Mouse (Mus musculus) common myeloid progenitor, adult 5-6 weeks (primary cell): ENCODE results near the gene Sdc1. TPM values are rescaled to one million over a fixed set of nuclear protein-coding genes. Genes with fewer than 3 reads are reported as not detected.
A peak's percentile ranks its signal among the peaks of the same experiment; 100 is the strongest.

Experiments used
- ATAC-seq: replicated peaks from 2 replicates; pipeline ENCODE4 v1.8.0; 2016; ENCODE audit warnings: low read depth, mild to moderate bottlenecking, moderate TSS enrichment, inconsistent platforms; ENCODE audit not compliant: poor library complexity, severe bottlenecking
- total RNA-seq: library from RNA; stranded (forward); fragments of 200-1000, 187-1606 nt; gene quantifications from 2 replicates; pipeline ENCODE4 v1.2.3, GENCODE M21; 2017

The Sdc1 gene
- 1.9 and 5.4 TPM in 2 replicates for total RNA-seq

DNA sequence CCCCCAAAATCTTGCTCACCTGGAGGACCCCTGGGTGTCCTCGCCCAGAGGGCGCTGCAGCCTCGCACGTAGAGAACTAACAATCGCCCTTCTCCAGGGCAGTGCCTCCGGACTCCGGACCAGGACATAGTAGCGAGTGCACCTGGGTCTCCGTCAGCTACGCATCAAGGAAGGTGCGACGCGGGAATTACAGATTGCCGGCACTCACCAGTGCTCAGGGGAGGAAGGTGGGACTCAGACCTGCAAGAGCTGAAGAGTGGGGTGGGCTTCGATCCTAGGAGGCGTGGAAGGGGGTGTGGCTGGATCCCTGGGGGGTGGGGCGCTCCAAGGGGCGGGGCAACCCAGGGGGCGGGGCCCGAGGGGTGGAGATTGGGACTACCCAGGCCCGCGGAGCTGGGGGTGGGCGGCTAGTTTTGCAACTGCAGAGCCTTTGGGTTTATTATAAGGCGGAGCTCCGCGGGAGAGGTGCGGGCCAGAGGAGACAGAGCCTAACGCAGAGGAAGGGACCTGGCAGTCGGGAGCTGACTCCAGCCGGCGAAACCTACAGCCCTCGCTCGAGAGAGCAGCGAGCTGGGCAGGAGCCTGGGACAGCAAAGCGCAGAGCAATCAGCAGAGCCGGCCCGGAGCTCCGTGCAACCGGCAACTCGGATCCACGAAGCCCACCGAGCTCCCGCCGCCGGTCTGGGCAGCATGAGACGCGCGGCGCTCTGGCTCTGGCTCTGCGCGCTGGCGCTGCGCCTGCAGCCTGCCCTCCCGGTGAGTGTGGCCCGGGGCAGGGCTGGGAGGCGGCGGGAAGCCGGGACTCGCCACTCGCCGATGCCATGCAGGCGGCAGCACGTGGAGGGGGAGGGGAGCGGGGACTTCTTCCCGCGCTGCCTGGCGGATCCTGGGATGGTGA lies at the start of gene Sdc1:
Sdc1 (plus strand) TSS at position 378 of the 898 bp plus-strand sequence.
- ATAC-seq = peak; percentile 40

GRCm38 (mm10) chr12:8726890-8727289 lies 44.2 kb upstream of the Sdc1 start:
- ATAC-seq = no peak

DNA sequence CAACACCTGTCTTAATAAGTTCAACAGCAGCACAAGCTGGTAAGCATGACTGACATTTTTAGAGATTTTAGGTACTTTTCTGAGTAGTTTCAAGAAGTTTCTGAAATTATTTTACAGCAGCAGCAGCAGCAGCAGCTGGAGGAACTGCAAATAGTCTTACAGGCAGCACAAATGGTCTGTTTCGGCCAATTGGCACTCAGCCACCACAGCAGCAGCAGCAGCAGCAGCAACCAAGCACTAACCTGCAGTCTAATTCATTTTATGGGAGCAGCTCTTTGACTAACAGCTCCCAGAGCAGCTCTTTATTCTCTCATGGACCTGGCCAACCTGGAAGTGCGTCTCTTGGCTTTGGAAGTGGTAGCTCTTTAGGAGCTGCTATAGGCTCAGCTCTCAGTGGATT lies 42.4 kb upstream of the Sdc1 start:
- ATAC-seq = no peak

- no peak for ATAC-seq
These were observed 17.5 kb upstream of the Sdc1 start for GRCm38 (mm10) chr12:8753654-8754053.

DNA sequence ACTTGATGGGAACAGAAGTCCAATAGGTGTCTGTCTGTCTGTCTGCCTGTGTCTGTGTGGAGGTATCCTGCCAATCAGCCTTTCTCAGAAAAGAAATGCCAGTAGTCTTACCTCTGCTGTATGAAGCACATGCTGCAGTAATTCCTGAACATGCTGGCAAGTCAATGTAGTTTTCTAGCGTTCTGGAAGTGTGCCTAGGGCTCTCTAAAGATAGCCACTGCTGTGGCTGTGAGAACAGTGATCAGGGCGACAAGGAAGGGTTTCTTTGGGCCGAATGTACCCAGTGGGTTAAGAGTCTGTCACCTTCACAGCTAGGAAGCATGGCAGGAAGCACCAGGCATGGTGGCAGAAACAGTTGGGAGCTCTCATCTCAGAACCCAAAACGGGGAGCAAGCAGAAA lies 17.0 kb upstream of the Sdc1 start:
- ATAC-seq = no peak

- no peak for ATAC-seq
These were observed 13.1 kb upstream of the Sdc1 start for GRCm38 (mm10) chr12:8758029-8758428.

- no peak for ATAC-seq
These were observed 12.0 kb upstream of the Sdc1 start for GRCm38 (mm10) chr12:8759115-8759514.

DNA sequence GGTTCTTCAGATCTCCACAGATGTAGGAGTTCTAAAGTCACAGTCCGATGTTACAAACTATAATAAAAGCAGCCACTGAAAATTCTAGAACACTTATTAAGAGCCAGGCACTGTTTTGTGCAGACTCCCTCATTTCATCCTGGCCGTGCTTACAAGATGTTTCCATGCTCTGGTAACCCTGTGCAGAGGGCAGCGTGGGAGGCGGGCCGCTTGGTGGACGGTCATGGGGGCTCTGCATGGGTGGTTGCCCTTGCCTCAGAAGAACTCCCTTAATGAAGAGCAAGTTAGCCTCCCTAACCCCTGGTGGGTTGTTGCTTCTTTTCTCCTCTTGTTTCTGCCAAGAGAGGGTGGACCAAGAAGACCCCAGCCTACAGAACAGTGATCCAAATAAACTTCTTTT lies 11.3 kb upstream of the Sdc1 start:
- ATAC-seq = no peak

DNA sequence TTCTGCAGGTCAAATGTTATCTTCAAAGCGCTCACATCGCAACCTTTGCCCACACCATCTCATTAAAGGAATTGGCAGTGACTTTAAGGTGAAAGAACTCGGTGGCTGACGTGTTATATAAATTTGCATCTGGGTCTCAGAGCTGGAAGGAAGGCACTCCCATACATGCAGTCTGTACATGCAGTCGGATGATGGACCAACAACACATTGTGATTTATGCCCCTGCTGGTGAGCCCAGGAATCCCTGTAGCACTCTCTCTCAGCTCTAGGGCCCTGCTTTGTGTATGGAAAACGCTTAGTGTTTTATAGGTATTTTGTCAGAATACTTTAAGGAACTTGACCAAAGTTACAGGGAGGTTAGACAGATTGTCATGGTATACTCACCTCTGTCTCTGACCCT lies 10.6 kb upstream of the Sdc1 start:
- no peak for ATAC-seq

DNA sequence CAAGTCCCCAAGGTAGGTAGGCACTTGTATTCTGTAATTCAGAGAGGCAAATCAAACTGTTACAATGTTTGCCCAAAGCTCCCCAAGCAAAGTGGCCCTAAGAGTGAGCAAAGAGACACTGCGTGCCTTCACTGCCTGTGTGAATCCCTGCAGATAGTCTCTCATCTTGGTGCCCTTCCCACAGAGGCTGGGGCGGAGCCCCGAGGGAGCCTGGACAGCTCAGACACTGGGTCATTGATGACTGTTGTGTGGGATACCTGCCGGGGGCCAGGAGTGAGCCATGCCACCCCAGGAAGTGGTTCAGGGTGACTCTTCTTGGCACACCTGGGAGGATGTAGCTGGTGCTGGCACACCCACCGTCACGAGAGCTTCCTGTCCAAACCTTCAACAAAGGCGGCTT lies 10.1 kb upstream of the Sdc1 start:
- ATAC-seq = no peak

- ATAC-seq = peak; percentile 78
These were observed 8.5 kb upstream of the Sdc1 start for GRCm38 (mm10) chr12:8762667-8763066.

DNA sequence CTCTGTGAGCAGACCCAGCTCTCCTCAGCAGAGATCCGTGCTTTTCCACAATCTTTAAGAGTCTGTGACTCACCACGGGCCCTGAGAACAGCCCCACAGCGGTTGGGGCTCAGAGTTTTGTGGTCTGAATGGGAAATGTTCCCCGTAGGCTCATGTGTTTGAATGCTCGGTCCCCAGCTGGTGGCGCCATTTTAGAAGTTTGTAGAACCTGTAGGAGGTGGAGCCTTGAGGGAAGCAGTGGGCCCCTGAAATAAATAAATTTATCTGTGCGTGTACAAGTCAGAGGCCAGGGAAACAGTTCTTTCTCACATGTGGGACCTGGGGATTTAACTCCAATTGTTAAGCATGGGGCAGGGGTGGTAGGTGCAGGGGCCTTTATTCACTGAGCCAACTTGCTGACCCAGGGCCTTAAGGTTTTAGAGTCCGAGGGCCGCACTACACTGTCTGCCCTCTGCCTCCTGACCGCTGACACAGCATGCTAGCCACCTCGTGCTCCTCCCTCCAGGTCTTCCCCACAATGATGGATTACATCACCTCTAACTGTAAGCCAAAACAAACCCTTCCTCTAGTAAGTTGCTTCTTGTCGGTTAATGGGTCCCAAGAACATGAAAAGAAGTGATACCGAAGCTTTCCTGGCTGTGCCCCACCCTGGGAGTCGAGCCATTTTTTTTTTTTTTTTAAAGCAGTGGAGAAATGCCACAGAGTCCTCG lies 6.7 kb upstream of the Sdc1 start:
- ATAC-seq = no peak

- ATAC-seq = no peak
These were observed 789 bp downstream of the Sdc1 start for GRCm38 (mm10) chr12:8771844-8772380.

DNA sequence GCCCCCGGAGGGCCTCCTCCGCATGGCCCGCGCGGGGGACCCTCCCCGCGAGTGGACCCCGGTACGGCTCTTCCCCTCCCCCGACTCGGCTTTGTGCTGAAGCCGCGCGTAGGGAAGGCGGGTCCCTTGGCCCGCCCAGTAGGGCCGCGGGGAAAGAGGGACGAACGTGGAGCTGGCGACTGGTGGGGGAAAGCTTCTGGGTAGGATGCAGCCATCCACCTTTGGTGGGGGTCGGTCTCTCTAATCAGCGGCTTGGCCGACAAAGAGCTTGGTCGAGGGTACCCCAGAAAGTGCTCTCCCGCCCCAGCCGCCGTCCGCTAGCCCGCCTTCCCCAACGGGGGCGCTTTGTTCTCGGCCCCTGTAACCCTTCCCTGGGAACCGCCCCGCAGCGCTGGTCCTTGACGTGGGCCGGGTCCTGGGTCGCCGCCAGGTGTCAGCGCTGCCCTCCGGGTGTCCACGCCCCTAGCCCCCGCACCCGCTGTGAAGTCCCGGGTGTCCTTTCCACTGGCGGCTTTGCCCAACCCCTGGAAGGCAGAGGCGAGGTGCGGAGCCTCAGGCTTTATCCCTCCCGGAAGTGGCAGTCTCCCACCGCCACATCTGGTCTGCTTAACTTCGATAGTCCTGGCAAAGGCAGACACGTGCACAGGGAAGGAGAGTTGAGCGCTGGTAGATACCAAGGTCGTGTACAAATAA lies 1.5 kb downstream of the Sdc1 start:
- ATAC-seq = peak; percentile 50

DNA sequence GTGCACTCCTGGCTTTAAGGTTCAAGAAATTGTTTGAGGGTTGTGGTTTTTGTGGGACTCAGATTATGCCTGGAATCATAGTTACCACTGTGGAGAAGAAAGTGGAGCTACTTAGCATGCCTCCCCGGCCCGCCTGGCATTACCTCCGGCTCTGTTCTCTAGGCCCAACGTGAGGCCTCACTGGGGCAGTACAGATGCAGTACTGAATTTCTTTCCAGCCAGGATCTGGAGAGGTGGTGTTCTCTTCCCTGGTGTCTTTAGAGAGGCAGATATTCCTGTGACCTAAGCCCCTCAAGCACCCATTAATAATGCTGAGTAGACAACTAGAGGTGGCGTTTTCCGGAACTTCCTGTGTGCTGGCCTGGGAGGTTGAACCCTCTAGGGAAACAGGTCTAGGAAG lies 2.2 kb downstream of the Sdc1 start:
- no peak for ATAC-seq

GRCm38 (mm10) chr12:8774183-8774582 lies 3.1 kb downstream of the Sdc1 start:
- ATAC-seq = no peak

DNA sequence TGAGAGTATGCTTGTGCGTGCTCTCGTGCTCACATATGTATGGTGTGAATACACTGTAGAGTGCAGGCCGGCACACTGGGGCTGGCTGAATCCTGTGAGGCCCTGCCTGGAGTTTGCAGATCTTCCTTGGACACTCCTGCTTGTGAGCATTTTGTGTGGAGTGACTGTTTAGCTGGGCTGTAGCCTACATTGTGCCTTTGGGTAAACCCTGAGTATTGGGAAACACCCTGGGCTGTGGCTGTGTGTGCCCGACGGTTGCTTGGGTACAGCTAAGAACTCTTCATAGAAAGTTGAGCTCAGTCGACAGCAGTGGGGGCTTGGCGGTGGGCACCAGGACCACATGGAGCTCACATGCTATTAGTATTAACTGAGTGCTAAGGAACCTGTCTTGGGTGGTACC lies 5.1 kb downstream of the Sdc1 start:
- no peak for ATAC-seq

DNA sequence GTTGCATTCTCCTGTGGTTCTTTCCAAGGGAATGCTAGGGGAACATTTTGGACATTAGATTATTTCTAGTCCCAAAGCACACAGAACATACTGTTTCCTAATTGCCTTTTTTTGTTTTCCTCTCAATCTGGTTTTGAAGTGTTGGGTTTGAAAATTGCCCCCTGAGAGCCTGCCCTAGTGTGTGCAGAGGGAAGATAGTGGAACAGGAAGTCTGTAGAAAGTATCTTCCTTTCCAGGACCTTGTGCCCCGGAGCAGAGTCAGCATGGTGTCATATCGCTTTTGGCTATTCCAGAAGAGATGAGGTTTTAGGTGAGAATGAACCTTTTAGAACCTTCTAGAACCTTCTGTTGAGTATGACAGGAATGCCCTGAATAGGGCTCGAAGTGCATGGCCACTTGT lies 5.6 kb downstream of the Sdc1 start:
- no peak for ATAC-seq

GRCm38 (mm10) chr12:8778106-8778505 lies 7.0 kb downstream of the Sdc1 start:
- ATAC-seq = no peak

DNA sequence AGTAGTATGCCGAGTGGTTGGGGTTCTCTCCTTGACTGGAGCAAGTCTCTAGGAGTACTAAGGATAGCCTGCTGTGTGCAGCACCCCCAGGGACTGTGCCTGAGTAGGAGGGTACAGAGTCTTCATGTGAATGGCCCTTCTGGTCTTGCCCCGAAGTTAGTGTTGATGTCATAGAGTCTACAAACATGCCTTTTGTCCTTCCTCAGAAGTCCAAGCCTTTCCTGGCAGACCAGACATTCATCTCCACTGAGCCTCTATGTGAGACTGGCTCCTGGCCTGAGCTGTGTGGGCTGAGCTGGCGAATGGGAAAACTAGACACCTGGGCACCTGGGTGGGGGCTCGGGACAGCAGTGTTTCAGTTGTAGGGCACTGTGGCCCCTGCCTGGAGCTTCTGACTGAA lies 8.7 kb downstream of the Sdc1 start:
- no peak for ATAC-seq

DNA sequence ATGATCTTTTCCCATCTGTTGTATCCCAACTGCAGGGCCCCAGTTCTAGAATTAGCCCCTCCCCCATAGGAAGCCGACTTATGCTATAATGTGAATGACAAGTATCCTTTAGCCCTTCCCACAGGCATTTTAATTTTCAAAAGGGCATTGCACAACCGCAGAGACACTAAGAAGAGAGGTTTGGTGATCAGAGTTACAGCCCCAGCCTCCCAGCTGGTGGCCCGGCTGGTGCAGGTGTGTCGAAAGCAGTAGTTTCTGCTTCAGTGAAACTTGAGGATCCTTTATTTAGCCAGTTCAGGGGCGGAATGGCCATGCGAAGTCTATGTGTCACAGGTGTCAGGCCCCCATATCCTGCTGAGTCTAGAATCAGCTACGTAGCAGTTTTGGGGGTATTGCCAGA lies 10.0 kb downstream of the Sdc1 start:
- ATAC-seq = no peak
